Mouse (Mus musculus) brain, adult 10 weeks (tissue): ENCODE results near the gene Fermt3. TPM values are rescaled to one million over a fixed set of nuclear protein-coding genes. Genes with fewer than 3 reads are reported as not detected.

Source experiments
- polyA plus RNA-seq: library from polyadenylated mRNA; stranded (reverse); fragments of 350-450 nt; fragmentation: Illumina TruSeq; extraction: RNeasy Lipid Tissue Mini Kit (QIAGEN cat#74804); gene quantifications from one replicate; pipeline ENCODE4 v1.2.3, GENCODE M21; 2015; ENCODE audit warnings: low read depth, low replicate concordance

Fermt3 gene
- polyA plus RNA-seq: 3.8 TPM

DNA sequence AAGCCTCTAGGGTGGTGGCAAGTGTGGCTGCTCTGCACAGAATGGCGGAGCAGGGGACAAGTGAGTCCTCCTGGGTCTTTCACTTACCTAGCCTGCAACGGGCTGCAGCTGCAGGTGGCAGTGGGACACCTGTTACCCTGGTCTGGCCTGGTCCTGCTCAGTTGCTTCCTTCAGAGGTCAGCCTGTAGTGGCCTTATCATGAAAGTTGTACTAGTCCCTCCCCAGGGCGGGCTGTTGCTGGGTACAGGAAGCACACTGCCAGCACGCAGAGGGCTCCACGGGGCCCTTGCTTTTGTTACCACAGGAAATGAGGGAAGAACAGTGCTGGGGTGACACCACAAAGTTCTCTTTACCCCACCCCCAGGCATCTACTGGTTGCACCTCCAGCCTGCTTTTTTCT, at the start of gene Fermt3:
Gene Fermt3, minus strand, starts transcription at position 279 of the 400 bp plus-strand sequence.

DNA sequence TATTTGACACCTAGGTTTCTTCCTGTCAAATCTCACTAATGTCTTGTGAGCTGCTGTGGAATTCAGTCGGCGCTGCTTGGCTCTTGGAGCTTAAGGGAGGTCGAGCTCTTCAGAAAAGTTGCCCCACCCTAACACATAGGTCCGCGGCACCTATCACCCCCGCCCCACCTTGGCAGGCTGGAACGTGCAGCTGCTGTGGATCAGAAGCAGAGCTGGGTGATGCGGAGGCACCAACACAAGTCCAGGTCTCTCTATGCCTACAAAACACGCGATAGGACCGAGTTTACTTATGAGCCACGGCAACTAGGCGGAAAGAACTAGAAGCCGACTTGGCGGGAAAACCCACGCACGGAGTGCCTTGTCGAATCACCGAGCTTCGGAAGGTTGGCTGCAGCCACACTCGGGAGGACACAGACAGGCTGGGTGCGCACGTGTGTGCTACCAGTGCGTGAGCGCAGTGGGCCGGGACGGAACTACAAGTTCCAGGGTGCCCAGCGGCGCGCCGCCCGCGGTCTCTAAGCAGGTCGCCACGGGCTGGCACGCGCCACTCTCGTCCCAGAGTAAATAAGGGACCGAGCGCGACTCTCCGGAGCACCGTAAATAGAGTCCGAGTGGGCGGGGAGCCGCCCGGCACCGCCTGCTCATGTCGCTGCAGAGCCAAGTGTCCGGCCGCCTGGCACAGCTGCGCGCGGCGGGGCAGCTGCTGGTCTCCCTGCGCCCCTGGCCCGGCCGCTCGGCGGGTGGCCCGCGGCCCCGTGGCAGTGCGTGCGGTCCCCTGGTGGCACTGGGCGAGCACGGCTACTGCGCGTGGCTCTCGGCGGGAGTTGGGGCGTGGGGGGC, 37.2 kb upstream of the Fermt3 start, which contains the start of gene Macrod1:
Gene Macrod1, plus strand, starts transcription at position 563 of the 840 bp plus-strand sequence.

DNA sequence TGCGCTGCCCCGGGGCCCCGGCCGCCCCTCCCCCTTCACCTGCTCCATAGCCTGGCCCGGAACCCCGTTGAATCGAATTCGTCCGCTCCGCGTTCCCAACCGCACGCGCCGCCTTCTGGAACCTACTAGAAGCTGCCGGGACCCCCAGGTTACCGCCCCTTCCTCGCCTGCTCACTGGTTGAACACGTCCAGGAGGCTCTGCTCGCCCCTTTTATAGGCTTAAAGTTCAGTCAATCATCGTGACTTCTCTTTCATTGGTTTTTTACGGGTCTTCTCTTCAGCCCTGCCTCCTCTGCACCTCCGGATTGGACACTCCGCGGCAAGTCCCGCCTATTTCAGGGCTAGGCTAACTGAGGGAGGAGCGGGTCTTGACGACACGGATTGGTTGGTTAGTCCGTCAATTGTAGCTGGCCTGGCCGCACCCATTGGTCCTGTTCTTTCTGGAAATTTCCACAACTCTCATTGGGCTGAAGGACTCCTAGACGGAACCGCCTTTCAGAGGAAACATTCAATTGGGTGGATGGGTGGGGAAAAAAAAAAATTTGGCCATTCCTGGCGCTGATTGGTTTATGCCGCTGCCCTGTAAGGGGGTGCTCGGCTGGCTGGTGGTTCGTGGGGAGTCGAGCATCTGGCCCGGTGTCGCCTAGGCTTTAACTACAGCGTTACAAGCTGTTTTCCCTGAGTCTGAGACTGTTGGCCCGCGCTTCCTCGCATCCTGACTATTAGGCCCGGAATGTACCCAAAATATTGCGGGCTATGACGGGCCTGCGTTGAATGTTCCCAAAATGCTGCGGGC, 20.8 kb upstream of the Fermt3 start, which contains the start of gene Stip1:
Gene Stip1, minus strand, starts transcription at position 127 of the 796 bp plus-strand sequence.

DNA sequence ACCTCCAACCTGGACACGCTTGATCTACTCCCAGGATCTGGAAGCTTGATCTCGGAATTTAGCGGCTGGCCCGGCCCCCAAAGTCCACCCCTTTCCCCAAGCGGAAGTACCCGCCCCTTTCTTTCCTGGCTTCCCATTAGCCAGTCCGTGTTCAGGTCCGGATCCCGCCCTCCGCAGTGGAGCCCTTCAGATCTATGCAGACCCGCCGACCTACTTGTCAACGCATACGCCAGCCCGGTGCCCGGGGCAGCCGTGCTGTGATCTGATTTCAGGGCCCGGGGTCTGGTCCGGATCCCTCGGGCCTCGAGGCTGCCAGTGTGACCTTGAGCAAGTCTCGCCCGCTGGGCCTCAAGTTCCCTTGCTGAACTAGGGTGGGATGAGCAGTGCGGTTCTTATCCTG, 23.3 kb downstream of the Fermt3 start, which contains the start of the genes Nudt22 and Trpt1:
Gene Nudt22, minus strand, starts transcription at position 112 of the 400 bp plus-strand sequence.
Gene Trpt1, plus strand, starts transcription at position 126 of the 400 bp plus-strand sequence.

DNA sequence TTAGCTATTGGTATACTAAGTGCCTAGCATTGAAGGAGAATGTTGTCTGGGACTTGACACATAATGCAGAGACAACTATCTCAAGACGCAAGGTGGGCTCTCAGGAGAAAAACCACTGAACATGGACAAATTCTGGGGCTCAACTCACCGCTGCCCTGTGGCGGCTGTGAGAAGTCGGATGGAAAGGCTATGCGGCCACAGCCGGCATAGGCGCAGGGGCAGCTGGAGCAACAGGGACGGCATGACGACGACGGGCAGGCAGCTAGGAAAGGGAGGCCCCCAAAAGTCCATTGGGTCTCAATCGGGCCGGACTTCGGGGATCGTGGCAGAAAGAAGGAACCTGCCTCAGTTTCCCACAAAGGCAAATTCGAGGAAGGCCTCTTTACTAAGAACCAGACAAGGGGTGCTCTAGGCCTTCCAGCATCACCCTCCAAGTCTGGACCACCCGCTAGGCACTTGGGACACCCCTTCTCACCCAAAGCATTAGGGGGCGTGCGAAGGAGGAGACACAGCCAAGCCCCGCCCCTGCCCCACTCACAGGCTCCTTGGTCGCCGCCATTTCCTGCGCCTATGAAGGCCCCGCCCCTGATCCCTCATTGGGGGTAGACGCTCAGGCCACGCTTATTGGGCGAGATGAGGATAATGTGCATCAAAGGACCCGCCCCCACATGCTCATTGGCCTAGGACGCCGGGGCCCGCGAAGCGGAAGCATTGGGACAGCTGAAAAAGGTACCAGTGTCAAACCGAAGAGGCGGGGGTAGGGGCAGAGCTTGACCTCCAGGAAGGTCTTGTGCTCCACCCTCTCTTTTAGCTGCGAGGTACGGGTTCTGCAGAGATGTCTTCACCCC, 27.0 kb downstream of the Fermt3 start, which contains the start of gene Dnajc4:
Gene Dnajc4, minus strand, starts transcription at position 562 of the 848 bp plus-strand sequence.

DNA sequence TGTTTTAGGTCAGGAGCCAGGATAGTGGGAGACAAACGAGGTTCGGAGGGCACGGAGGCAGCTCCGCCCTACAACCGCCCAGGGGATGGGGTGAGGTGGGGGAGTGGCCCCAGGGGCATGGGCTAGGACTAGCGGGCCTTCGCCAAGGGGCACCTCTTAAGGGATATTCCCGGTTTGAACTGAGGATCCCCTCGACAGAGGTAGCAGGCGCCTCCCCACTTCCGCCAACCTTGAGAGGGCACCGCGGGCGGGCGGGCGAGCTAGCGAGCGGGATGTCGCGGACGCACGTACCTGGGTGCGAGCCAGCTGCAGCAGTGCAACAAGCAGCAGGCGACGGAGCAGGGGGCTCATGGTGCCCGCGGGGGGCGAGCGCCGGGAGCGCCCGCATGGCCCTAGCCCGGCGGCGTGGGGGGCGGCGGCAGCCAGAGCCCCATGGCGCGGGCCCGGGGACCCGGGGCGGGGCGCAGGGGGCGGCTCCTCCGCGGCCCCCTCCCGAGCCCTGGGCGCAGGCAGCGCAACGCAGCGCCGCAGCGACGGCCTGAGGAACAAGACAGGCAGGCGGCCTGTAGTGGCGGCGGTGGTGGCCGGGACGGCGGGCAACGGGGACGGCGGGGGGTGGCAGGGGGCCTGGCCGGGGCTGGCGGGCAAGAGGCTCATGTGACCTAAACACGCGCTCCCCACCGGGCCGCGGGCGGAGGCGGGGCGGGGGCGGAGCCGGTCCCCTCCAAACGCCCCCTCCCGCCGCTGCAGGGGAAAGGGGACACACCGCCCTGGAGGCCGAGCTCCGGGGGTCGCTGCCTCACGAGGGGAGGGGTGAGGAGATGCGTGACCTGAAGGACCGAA, 32.0 kb downstream of the Fermt3 start, which contains the start of gene Vegfb:
Gene Vegfb, minus strand, starts transcription at position 591 of the 843 bp plus-strand sequence.

DNA sequence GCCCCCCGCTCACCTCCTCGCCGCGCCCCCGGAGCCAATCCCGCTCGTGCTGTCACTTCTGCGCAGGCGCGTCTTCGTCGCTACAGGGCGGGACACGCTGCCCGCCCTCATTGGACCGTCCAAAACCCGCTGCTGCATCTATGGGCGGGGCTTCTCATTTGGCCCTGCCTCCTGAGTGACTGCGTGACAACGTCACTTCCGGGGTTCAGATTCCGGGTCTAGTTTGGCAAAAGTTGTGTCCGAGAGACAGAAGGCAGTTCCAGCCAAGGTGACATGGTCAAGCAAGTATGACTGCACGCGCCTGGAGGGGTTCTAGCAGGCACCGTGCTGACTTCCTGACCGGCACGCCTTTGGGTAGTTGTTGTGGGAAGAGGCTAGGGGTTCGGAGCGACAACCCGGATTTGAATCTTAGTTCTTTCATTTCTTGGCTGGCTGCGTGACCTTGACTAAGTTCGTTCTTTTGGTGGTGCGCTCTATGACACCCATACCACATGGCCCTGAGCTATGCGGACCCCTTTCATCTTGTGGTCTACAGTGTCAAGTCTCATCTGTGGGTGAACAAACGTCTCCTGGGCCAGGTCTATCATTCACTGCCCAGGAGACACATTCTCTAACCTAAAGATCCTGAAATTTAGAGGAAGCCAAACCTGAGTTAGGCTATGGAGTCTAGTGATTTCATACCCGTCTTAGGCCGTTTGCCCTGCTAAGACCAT, 38.7 kb downstream of the Fermt3 start, which contains the start of gene Fkbp2:
Gene Fkbp2, minus strand, starts transcription at position 121 of the 713 bp plus-strand sequence.

DNA sequence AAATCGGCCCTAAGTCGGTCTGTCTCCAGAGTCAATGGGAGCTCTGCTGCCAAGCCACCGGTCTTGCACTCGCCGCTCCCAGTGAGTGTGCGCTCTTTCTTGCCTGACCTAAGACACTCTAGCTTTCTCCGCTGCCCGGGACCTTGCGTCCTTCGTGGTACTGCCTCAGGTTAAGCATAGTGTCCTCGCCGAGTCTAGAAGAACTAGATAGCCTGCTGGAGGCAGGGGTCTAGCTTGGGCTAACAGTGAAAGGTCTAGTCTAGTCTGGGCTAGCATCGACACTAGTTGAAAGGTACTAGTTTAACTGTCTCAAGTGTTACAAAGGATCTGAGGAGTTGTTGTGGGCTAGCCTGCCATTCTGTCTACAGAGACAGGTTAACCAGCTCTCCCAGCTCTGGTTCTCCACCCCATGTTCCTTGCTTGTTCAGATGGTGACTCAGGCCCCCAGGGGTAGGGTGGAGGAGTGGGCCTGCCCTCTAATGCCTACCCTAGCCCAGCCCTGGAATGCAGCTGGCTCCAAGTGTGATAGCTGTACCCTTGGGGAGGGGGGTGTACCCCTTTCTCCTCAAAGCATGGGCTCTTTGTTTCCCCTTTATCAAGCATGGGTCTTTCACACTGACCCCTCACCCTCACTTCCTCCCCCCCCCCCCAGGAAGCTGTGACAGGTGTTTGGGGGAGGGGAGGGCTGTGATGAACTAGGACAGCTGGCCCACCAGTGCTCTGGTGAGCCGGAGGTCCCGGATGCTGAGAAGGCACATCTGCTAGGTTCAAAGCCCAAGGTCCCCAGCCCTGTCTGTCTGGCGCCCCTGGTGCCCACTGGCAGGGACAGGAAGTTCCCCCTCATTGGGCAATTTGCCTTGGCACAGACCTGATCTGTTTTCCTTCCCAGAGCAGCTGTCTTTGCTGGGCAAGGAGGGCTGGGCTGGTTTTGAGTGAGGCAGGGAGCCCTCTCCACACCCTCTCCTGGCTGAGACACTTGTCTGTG, 43.4 kb downstream of the Fermt3 start, which contains the start of gene Plcb3:
Gene Plcb3, minus strand, starts transcription at position 934 of the 985 bp plus-strand sequence.

DNA sequence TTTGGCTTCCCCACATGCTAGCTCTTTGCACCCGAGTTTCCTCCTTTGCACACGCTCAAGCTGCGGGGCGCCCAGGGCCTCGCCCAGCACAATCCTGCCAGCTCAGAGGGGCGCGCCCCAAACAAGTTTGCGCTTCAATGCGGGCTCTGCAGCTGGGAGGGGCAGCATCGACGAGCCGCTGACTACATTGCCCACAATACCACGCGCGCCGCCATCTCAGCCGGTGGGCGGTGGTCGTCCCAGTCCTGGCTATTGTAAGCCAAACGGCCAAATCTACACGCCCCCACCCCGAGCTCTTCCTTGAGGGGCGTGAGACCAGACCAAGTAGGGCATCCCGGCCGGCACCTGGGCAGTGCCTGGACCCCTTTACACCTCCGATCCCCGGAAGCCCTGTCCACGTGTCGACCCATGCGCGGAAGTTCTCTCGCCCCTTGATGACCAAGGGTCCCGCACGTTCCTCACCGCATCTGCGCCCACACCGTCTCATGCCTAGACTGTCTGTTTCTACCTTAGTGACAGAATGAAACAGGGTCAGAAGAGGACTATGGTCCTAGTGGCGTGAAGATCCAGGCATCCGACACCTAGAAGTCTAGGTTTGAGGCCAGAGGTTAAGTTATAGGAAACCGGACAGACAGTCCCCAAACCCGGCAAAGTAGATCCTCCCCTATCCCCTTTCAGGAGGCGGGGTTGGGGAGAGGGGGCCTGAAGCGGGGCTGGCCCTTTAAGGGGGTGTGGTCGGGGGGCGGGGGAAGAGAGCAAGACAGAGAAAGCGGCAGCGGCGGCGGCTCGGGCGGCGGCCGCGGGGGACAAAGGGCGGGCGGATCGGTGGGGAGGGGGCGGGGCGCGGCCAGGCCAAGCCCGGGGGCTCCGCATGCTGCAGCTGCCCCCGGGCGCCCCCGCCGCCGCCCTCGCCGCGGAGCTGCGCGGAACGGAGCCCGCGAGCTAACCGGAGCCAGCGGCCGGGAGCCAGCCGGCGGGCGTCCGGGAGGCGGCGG, 44.8 kb downstream of the Fermt3 start, which contains the start of gene Ppp1r14b:
Gene Ppp1r14b, plus strand, starts transcription at position 758 of the 995 bp plus-strand sequence.

Other genes starting within 250 kb of the Fermt3 start
- gene Rps6ka4, start 178.8 kb downstream of the Fermt3 start, polyA plus RNA-seq: 30.3 TPM
- 1.2 TPM for gene Ccdc88b, start 161.3 kb downstream of the Fermt3 start, polyA plus RNA-seq
- 58.7 TPM for gene Trmt112, start 109.8 kb downstream of the Fermt3 start, polyA plus RNA-seq
- 507 TPM for gene Prdx5, start 109.4 kb downstream of the Fermt3 start, polyA plus RNA-seq
- gene Esrra, start 97.7 kb downstream of the Fermt3 start, polyA plus RNA-seq: 63.1 TPM
- gene Catsperz, start 94.1 kb downstream of the Fermt3 start, polyA plus RNA-seq: 13.3 TPM
- 27.2 TPM for gene Kcnk4, start 85.0 kb downstream of the Fermt3 start, polyA plus RNA-seq
- gene Bad, start 77.6 kb downstream of the Fermt3 start, polyA plus RNA-seq: 76.2 TPM
- 114 TPM for gene Gpr137, start 77.0 kb downstream of the Fermt3 start, polyA plus RNA-seq
- gene Ppp1r14b, start 44.5 kb downstream of the Fermt3 start, polyA plus RNA-seq: 51.1 TPM
- 10.9 TPM for gene Plcb3, start 43.0 kb downstream of the Fermt3 start, polyA plus RNA-seq
- gene Fkbp2, start 39.0 kb downstream of the Fermt3 start, polyA plus RNA-seq: 240 TPM
- gene Vegfb, start 31.8 kb downstream of the Fermt3 start, polyA plus RNA-seq: 79.8 TPM
- gene Dnajc4, start 26.9 kb downstream of the Fermt3 start, polyA plus RNA-seq: 27.9 TPM
- 14.3 TPM for gene Nudt22, start 23.4 kb downstream of the Fermt3 start, polyA plus RNA-seq
- 21.3 TPM for gene Trpt1, start 23.3 kb downstream of the Fermt3 start, polyA plus RNA-seq
- 245 TPM for gene Stip1, start 20.5 kb upstream of the Fermt3 start, polyA plus RNA-seq
- 16.9 TPM for gene Macrod1, start 37.3 kb upstream of the Fermt3 start, polyA plus RNA-seq
- 9.3 TPM for gene Flrt1, start 86.3 kb upstream of the Fermt3 start, polyA plus RNA-seq
- 209 TPM for gene Otub1, start 186.8 kb upstream of the Fermt3 start, polyA plus RNA-seq
- 1,368 TPM for gene Cox8a, start 198.1 kb upstream of the Fermt3 start, polyA plus RNA-seq
- gene Naa40, start 221.7 kb upstream of the Fermt3 start, polyA plus RNA-seq: 32.4 TPM
- gene Rcor2, start 247.9 kb upstream of the Fermt3 start, polyA plus RNA-seq: 9.6 TPM